Mouse (Mus musculus): Measurements from ENCODE around the gene Trip11. TPM values are rescaled to one million over a fixed set of nuclear protein-coding genes. Genes with fewer than 3 reads are reported as not detected.
"Not testable (repeated sequence)": the region's sequence is repeated elsewhere in the genome, so short reads cannot be mapped to it uniquely, and the experiment has no call there.

Gene Trip11
- 25.7 and 28.5 TPM in 2 replicates for polyA plus RNA-seq (2016; fragmentation: Nextera tagmentation; extraction: Ambion mirVana)

GRCm38 (mm10) chr12:101912626-101913490 is at the start of gene Trip11:
Trip11 (minus strand) TSS chr12:101913267.
- H3K4me3 ChIP-seq, result peak within 1 kb of the TSS; percentile 92
- ATAC-seq (ENCODE audit: low FRiP score), result peak; percentile 95
- peak within 1 kb of the TSS; percentile 77 for H3K4me2 ChIP-seq (replicated peaks)
- H3K27me3 ChIP-seq, result no peaks in the 10 kb centered on the region
- peak within 1 kb of the TSS; percentile 86 for H3K27ac ChIP-seq
- H3K36me3 ChIP-seq, result peaks cover 10% of the 10 kb centered on the region
- H3K9me3 ChIP-seq (replicated peaks), result no peaks in the 10 kb centered on the region
- H3K4me1 ChIP-seq, result peaks cover 17% of the 10 kb centered on the region
- under 1% methylated on average over 69 of the region's 69 CpGs for WGBS
- H3K9ac ChIP-seq, result peak within 1 kb of the TSS; percentile 87

GRCm38 (mm10) chr12:101958960-101959780 is 46.1 kb upstream of the Trip11 start:
- peak; percentile 8; the same call in 1 of the 2 replicates for ATAC-seq (ENCODE audit: low FRiP score)

GRCm38 (mm10) chr12:101958556-101958955 is 45.5 kb upstream of the Trip11 start:
- H3K4me3 ChIP-seq, result 0 out of 2 replicates have a peak overlapping the region, but pooled peaks have one; percentile 86
- WGBS, result 56% methylated on average over 9 of the region's 9 CpGs
- peak; percentile 46 for ATAC-seq (ENCODE audit: low FRiP score)
- peak overlapping the region; percentile 31 for H3K4me2 ChIP-seq (replicated peaks)
- H3K9ac ChIP-seq, result no peak overlapping the region
- H3K27ac ChIP-seq, result no peak overlapping the region
- no peaks in the 10 kb centered on the region for H3K36me3 ChIP-seq
- H3K4me1 ChIP-seq, result peaks cover 12% of the 10 kb centered on the region
- no peaks in the 10 kb centered on the region for H3K27me3 ChIP-seq
- H3K9me3 ChIP-seq (replicated peaks), result no peaks in the 10 kb centered on the region

More at GRCm38 (mm10) chr12:101958960-101959780, 46.1 kb upstream of the Trip11 start:
- not testable (repeated sequence) for H3K27me3 ChIP-seq; H3K9me3 ChIP-seq (replicated peaks); H3K4me3 ChIP-seq; H3K27ac ChIP-seq; H3K36me3 ChIP-seq; H3K9ac ChIP-seq
- Histone ChIP-seq H3K4me2 (replicated peaks) (peak overlapping the region; percentile 31; the same call in 1 of the 2 replicates), H3K4me1 (peaks cover 12% of the 10 kb centered on the region)
- 92% methylated on average over 5 of the region's 5 CpGs for WGBS

- Histone ChIP-seq H3K27ac (peak within 1 kb of the TSS; percentile 72), H3K4me2 (replicated peaks) (peak within 1 kb of the TSS; percentile 71), H3K27me3 (no peaks in the 10 kb centered on the region), H3K9me3 (replicated peaks) (no peaks in the 10 kb centered on the region), H3K4me1 (peaks cover 12% of the 10 kb centered on the region), H3K4me3 (peak within 1 kb of the TSS; percentile 86), H3K36me3 (no peaks in the 10 kb centered on the region), H3K9ac (peak within 1 kb of the TSS; percentile 87)
- peak; percentile 99 for ATAC-seq (ENCODE audit: low FRiP score)
- 0% methylated on average over 54 of the region's 54 CpGs for WGBS
Observed at GRCm38 (mm10) chr12:101957942-101958544, 45.0 kb upstream of the Trip11 start, which contains the start of gene Atxn3. Atxn3 (minus strand) TSS chr12:101958246.

DNA sequence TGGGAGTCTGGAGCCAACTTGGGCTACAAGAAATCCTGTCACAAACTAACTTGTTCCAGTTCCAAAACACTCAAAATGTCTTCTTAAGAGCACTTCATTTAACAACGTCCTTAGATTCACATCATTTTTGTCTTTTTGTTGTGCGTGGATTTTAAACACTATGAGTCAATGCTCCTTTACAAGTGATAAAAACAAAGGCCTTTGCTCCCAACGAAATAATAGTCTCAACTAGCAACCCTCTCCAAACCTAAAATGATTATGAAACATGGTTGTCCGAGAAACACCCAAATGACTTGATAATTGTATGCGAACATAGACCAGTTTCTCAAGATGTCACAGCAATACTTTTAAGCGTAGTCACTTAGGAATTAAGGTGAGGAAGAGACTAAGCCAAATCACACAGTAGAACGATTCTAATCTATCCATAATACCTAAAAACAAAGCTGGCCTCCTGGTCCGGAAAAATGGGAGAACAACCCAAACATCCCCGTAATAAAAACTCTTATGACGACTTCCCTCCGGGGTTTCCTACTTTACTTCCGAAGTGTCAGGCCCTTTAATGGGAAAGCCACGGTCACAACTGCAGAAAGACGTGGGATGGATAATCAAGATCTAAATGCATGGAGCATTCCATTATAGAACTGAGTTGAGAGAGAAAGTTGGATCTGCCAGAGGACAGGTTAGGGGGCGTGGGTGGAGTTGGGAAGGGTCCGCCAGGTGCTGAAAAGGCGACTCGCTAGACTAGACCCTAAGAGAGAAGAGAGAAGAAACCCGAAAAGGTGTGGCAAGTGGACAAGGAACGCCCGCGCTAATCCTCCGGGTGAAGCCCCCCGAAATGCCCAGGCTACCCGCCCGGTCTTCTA is 44.2 kb upstream of the Trip11 start:
- whole genome bisulfite sequencing, result 13% methylated on average over 26 of the region's 26 CpGs
- ATAC-seq (ENCODE audit: low FRiP score), result no peak; the same call in 1 of the 2 replicates
- Histone ChIP-seq H3K4me2 (replicated peaks) (peak overlapping the region; percentile 71), H3K36me3 (no peaks in the 10 kb centered on the region), H3K27me3 (no peaks in the 10 kb centered on the region), H3K9me3 (replicated peaks) (no peaks in the 10 kb centered on the region), H3K4me1 (peaks cover 12% of the 10 kb centered on the region), H3K27ac (peak overlapping the region; percentile 72), H3K9ac (peak overlapping the region; percentile 87), H3K4me3 (peak overlapping the region; percentile 86)

- H3K9ac ChIP-seq; H3K27me3 ChIP-seq; H3K4me2 ChIP-seq (replicated peaks); ATAC-seq (ENCODE audit: low FRiP score); H3K36me3 ChIP-seq; H3K9me3 ChIP-seq (replicated peaks); H3K27ac ChIP-seq; H3K4me3 ChIP-seq: not testable (repeated sequence)
- peaks cover 12% of the 10 kb centered on the region for H3K4me1 ChIP-seq
- WGBS, result 97% methylated on average over 8 of the region's 8 CpGs
Observed at GRCm38 (mm10) chr12:101955821-101956220, 42.8 kb upstream of the Trip11 start.

- no peak for ATAC-seq (ENCODE audit: low FRiP score)
- Histone ChIP-seq H3K9me3 (replicated peaks) (no peaks in the 10 kb centered on the region), H3K4me3 (no peak overlapping the region), H3K4me2 (replicated peaks) (no peak overlapping the region), H3K9ac (no peak overlapping the region), H3K4me1 (no peaks in the 10 kb centered on the region), H3K27ac (no peak overlapping the region), H3K27me3 (no peaks in the 10 kb centered on the region), H3K36me3 (peaks cover 29% of the 10 kb centered on the region)
- 84% methylated on average over 4 of the region's 4 CpGs for WGBS
Observed at GRCm38 (mm10) chr12:101948801-101949200, 35.7 kb upstream of the Trip11 start.

- Histone ChIP-seq H3K36me3 (peaks cover 33% of the 10 kb centered on the region), H3K27me3 (no peaks in the 10 kb centered on the region), H3K4me1 (no peaks in the 10 kb centered on the region), H3K4me3 (no peak overlapping the region), H3K9ac (no peak overlapping the region), H3K9me3 (replicated peaks) (no peaks in the 10 kb centered on the region), H3K4me2 (replicated peaks) (no peak overlapping the region), H3K27ac (no peak overlapping the region)
- WGBS, result 91% methylated on average over 8 of the region's 8 CpGs
- no peak for ATAC-seq (ENCODE audit: low FRiP score)
Observed at GRCm38 (mm10) chr12:101947986-101948385, 34.9 kb upstream of the Trip11 start.

DNA sequence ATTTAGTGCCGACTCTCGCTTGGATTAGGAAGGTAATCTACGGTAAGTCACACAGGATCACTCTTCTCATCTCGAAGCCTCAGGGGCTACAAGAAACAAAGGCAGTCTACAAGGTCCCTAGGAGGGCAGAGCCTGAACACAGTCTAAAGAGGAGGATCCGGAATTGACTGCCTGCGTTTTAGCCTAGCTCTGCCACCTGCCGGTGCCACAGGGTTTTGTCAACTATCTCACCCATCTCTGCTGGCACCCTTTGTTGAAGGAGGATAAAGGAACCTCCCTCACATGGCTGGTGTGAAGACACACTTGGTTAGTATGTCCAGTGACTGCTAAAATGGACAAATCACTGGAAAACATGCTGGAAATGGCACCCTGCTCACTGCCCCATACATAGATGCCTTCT is 24.5 kb upstream of the Trip11 start:
- Histone ChIP-seq H3K36me3 (peaks cover 69% of the 10 kb centered on the region), H3K9ac (no peak overlapping the region), H3K4me2 (replicated peaks) (no peak overlapping the region), H3K4me1 (no peaks in the 10 kb centered on the region), H3K9me3 (replicated peaks) (no peaks in the 10 kb centered on the region), H3K27me3 (no peaks in the 10 kb centered on the region), H3K27ac (no peak overlapping the region), H3K4me3 (no peak overlapping the region)
- no peak for ATAC-seq (ENCODE audit: low FRiP score)
- WGBS, result 82% methylated on average over 7 of the region's 7 CpGs

DNA sequence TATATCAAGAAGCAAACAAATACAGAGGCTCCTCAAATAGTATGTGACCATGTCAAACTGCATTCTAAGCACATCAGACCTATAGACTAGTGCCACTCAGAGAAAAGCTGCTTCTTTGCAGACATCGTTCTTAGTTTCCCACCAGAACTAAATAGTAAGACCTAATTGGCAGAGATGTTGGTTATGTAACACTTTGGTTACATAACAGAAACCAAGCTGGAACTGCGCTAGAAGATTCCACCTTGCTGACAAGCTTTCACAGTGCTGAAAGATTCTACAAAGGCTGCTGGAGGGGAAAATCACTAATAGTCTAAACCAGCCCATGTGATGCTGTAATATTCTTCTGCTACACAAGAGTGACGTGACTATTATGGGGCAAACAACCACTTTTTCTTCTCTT is 22.2 kb upstream of the Trip11 start:
- ATAC-seq (ENCODE audit: low FRiP score), result no peak
- Histone ChIP-seq H3K27me3 (no peaks in the 10 kb centered on the region), H3K9ac (no peak overlapping the region), H3K4me3 (no peak overlapping the region), H3K9me3 (replicated peaks) (no peaks in the 10 kb centered on the region), H3K4me1 (no peaks in the 10 kb centered on the region), H3K36me3 (peaks cover 72% of the 10 kb centered on the region), H3K4me2 (replicated peaks) (no peak overlapping the region), H3K27ac (no peak overlapping the region)
- 94% methylated on average over 3 of the region's 3 CpGs for WGBS

- 83% methylated on average over 1 of the region's 1 CpGs for WGBS
- ATAC-seq (ENCODE audit: low FRiP score), result no peak
- Histone ChIP-seq H3K9ac (no peak overlapping the region), H3K27ac (no peak overlapping the region), H3K36me3 (peaks cover 80% of the 10 kb centered on the region), H3K4me1 (no peaks in the 10 kb centered on the region), H3K9me3 (replicated peaks) (no peaks in the 10 kb centered on the region), H3K4me2 (replicated peaks) (no peak overlapping the region), H3K4me3 (no peak overlapping the region), H3K27me3 (no peaks in the 10 kb centered on the region)
Observed at GRCm38 (mm10) chr12:101928423-101928822, 15.4 kb upstream of the Trip11 start.
